Mouse (Mus musculus) cerebellum, postnatal 36 days (tissue): ENCODE results near the gene Stip1.
"Not testable (repeated sequence)": the region's sequence is repeated elsewhere in the genome, so short reads cannot be mapped to it uniquely, and the experiment has no call there.

Experiments
- DNase-seq, 2 experiments: peaks; one replicate each; pipeline ENCODE4 v3.0.0; 2021 to 2022; ENCODE audit warnings: mixed read lengths in 2 of 2

Stip1 gene

GRCm38 (mm10) chr19:7039841-7040636 lies at the start of gene Stip1:
Gene Stip1, minus strand, starts transcription at chr19:7039967.
- DNase-seq: peak; percentile 98 to 99

- no peak for DNase-seq
Observed at GRCm38 (mm10) chr19:7089050-7089449, 49.3 kb upstream of the Stip1 start.

GRCm38 (mm10) chr19:7088558-7088957 lies 48.8 kb upstream of the Stip1 start:
- no peak for DNase-seq

- no peak for DNase-seq
Observed at GRCm38 (mm10) chr19:7084734-7085133, 45.0 kb upstream of the Stip1 start.

GRCm38 (mm10) chr19:7083035-7083794 lies 43.4 kb upstream of the Stip1 start:
- DNase-seq: no peak

GRCm38 (mm10) chr19:7081516-7082266 lies 41.9 kb upstream of the Stip1 start:
- no peak for DNase-seq

- DNase-seq: no peak
Observed at GRCm38 (mm10) chr19:7078271-7078670, 38.5 kb upstream of the Stip1 start.

- DNase-seq: no peak
Observed at GRCm38 (mm10) chr19:7077666-7078065, 37.9 kb upstream of the Stip1 start.

GRCm38 (mm10) chr19:7075336-7075735 lies 35.6 kb upstream of the Stip1 start:
- DNase-seq: not testable (repeated sequence)

GRCm38 (mm10) chr19:7073997-7074781 lies 34.4 kb upstream of the Stip1 start:
- no peak for DNase-seq

- DNase-seq: no peak
Observed at GRCm38 (mm10) chr19:7072221-7072620, 32.5 kb upstream of the Stip1 start.

GRCm38 (mm10) chr19:7070775-7071174 lies 31.0 kb upstream of the Stip1 start:
- DNase-seq: no peak

- no peak for DNase-seq
Observed at GRCm38 (mm10) chr19:7069781-7070763, 30.3 kb upstream of the Stip1 start.

GRCm38 (mm10) chr19:7068661-7069531 lies 29.1 kb upstream of the Stip1 start:
- no peak for DNase-seq

GRCm38 (mm10) chr19:7068136-7068535 lies 28.4 kb upstream of the Stip1 start:
- peak; percentile 87 to 89 for DNase-seq

- no peak for DNase-seq
Observed at GRCm38 (mm10) chr19:7067344-7068050, 27.7 kb upstream of the Stip1 start.

GRCm38 (mm10) chr19:7066828-7067342 lies 27.1 kb upstream of the Stip1 start:
- DNase-seq: no peak

GRCm38 (mm10) chr19:7066034-7066827 lies 26.5 kb upstream of the Stip1 start:
- DNase-seq: peak in 1 of 2 experiments; percentile 36
